Mouse (Mus musculus) small intestine, adult 2 months (tissue): ENCODE measurements around the gene Egr2.

ENCODE experiments used
- CTCF ChIP-seq: fragments of 200-500 bp; IDR thresholded peaks from 2 replicates; pipeline ENCODE4 v1.5.1; 2012; ENCODE audit warnings: low read depth, mild to moderate bottlenecking, control low read depth, inconsistent platforms, low read length, moderate library complexity, mixed read lengths; ENCODE audit not compliant: insufficient replicate concordance, insufficient read length; ENCODE audit errors: extremely low read depth
- POLR2A ChIP-seq: fragments of 200-500 bp; IDR thresholded peaks from 2 replicates; pipeline ENCODE4 v1.6.1; 2012; ENCODE audit warnings: low read depth, mild to moderate bottlenecking, control low read depth, inconsistent platforms, low read length, moderate library complexity

DNA sequence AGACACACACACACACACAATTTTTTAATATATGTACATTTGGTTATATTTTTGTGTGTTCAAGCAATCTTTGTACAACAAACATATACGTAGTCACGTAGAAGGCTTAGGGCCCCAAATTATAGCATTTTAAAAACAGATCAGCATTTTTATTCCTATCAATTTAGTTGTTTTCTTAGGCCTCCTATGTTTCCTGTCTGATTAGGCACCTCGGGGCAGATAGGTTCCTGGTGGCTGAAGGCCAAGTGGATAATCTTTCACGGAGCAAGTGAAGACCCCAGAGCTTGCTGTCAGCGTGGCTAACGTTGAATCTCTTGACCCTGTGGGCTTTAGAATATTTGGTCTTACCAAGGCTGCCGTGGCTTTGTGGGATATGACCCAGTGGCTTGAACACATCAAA is 34.3 kb downstream of the Egr2 start:
- no peak for TF ChIP-seq CTCF
- no peak for TF ChIP-seq POLR2A
